Mouse (Mus musculus) kidney, adult 11 months (tissue): ENCODE data around the gene Tnrc6a.
A peak's percentile ranks its signal among the peaks of the same experiment; 100 is the strongest.

Experiments
- DNase-seq: peaks from one replicate; pipeline ENCODE4 v3.0.0; 2022

The Tnrc6a gene

GRCm38 (mm10) chr7:123126056-123126455, 2.4 kb downstream of the Tnrc6a start:
- DNase-seq = no peak

DNA sequence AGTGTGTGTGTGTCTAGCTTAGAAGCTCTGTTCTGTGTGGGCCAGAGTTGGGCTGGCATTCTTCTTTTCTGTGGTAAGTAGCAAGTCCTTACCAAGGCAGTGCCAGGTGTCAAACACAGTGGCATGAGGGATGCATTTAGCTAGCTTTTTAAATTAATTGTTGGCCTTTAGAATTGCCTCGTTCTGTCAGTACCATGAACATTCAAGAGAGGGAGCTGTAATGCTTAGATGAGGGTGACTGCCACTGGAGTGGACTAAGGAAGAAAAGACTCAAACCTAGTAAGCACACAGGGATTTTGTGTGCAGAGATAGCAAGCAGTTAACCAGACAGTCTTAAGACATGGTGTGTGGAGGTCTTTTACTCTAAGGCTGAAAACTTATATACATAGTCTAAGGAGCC, 3.6 kb downstream of the Tnrc6a start:
- no peak for DNase-seq

DNA sequence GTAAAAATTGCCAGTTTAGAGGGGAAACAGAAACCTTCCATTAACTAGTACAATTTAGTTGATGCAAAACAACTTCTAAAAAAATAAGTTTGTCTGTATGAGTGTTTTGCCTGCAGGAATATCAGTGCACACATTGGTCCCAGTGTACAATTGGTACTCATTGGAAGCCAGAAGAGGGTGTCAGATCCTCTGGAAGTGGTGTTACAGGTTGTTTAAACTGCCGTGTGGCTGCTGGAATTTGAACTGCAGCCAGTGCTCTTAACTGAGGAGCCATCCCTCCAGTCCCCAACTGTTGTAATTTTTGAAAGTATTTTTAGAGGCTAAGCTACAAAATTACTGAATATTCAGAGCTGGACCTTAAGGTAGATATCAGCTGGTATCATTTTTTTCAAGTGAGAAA, 4.3 kb downstream of the Tnrc6a start:
- no peak for DNase-seq

DNA sequence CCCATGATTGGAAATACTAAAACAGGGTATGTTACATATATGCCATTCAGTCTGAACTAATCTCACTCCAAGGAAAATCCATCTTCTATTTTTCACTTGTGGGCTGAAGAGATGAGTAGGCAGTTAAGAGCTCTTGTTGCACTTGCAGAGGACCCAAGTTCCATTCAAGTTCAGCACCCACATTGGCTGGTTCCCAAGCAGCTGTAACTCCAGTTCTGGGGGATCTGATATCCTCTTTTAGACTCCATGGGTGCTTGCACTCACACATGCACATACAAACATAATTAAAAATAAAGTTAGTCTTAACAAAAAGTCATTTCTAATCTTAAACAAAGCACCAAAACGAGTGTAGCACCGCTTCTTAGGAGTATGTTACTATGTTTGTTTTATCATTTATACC, 5.4 kb downstream of the Tnrc6a start:
- no peak for DNase-seq

DNA sequence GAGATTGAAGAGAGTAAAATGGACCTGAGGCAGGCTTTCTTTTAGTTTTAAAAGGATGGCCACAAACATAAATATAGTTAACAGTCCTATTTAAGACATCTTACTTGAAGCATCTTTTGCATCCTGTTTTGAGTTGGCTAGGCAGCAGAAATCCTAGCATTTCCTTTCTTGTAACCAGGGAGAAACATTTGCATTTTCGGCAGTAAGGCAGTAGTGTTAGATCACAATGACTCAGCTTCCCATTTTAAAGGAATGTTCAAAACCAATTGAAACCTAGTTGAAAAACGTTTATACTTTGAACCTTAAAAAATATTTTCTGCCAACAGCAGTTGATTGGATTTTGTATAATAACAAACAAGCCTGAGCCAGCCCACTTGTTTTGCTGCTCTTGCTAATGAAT, 6.5 kb downstream of the Tnrc6a start:
- DNase-seq = no peak

- no peak for DNase-seq
Measured at GRCm38 (mm10) chr7:123132401-123132800, 8.7 kb downstream of the Tnrc6a start.

DNA sequence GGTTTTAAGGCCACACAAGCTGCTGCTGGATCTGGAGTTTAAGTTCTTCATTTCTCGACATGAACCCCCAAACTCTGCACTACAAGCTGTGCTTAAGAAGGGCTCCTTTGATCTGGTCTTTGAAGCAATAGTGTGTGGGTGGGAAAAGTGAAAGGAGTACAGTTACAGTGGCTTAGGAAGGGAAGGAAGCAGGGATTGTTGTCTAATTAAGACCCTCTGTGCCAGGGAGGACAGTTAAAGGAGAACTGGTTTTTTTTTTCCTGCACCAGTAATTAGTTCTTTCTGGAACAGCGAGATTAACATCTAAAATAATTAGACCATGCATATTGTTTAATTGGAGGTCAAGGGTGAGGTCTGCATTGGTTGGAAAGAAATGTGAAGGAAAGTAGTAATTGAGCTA, 11.2 kb downstream of the Tnrc6a start:
- no peak for DNase-seq

DNA sequence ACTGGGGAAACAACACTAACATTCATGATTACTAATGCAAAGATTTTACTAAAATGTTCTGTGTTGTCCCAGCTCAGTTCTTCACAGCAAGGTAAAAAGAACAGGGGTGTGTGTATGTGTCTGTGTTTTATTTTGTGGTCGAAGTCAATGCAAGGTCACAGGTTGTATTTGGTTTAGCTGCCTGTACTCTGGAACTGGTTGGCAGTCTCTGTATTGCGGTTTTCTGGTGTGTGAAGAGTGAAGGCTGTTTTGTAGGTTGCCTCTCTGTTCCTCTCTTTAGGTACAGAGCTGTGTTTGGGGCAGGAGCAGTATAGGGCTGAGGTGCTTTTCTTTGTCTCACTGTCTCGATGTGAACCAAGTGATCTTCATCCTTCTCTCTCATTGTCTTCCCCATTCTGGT, 12.0 kb downstream of the Tnrc6a start:
- DNase-seq = no peak

- DNase-seq = no peak
Measured at GRCm38 (mm10) chr7:123138001-123138400, 14.3 kb downstream of the Tnrc6a start.

DNA sequence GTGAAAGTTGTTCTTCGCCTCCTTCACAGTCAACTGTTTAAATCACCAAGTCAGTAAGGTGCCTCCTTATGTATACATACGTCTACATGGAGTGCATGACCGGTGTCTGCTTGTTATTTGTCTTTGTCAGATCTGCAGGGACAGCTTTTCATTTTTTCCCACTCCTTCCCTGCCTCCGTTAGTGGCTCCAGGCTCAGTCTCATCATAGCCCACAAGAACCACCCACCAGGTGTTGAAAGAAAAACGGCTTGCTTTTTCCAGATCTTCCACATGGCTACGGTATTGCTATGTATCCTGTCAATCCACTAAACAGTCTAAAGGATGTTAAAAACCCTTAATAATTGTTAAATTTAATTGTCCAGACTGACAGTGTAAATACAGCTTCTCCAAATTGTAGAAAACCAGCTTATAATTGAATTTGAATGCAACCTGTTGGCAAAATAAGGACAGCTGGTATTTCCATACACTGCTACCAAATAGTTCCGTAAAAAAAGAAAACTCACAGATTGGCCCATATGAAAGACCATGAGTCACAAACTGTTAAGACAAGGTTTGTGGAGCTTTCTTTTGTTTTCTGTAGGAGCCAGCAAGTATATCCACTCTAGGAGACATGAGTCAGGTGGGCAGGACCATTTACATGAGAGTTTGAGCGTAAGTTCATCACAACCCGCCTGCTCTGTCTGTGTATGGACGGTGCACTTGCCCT, 22.6 kb downstream of the Tnrc6a start:
- no peak for DNase-seq

DNA sequence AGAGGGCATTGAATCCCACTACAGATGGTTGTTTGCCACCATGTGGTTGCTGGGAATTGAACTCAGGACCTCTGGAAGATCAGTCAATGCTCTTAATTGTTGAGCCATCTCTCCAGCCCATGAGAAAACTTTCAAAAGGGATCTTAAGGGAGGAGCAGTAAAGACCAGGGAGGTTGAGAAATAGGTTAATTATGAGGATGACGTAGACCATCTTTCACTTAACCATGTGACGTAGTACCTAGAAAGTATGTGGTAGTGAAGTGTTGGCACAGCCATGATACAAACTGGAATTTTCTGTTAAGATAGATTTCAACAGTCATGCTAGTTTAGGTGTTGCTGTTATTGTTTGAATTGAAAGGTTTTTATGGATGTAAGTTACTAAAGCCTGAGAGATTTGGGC, 24.1 kb downstream of the Tnrc6a start:
- no peak for DNase-seq

- DNase-seq = no peak
Measured at GRCm38 (mm10) chr7:123148935-123149334, 25.2 kb downstream of the Tnrc6a start.

DNA sequence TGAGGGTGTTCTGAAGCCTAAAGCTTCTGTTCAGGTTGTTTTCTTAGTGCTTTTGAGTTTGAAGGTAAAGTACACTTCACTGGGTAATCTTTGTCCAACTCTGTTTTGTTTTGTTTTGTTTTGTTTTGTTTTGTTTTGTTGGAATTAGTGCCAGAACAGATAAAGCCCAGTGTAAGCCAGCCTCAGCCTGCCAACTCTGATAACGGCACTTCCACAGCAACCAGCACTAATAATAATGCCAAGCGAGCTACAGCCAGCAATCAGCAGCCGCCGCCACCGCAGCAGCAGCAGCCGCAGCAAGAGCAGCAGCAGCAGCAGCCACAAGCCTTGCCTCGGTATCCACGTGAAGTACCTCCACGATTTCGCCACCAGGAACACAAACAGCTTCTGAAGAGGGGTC, 38.7 kb downstream of the Tnrc6a start:
- no peak for DNase-seq

- DNase-seq = peak; percentile 26
Measured at GRCm38 (mm10) chr7:123167436-123167835, 43.8 kb downstream of the Tnrc6a start.

- no peak for DNase-seq
Measured at GRCm38 (mm10) chr7:123169618-123170017, 45.9 kb downstream of the Tnrc6a start.

GRCm38 (mm10) chr7:123172101-123172500, 48.4 kb downstream of the Tnrc6a start:
- no peak for DNase-seq

GRCm38 (mm10) chr7:123177215-123177614, 53.5 kb downstream of the Tnrc6a start:
- no peak for DNase-seq

DNA sequence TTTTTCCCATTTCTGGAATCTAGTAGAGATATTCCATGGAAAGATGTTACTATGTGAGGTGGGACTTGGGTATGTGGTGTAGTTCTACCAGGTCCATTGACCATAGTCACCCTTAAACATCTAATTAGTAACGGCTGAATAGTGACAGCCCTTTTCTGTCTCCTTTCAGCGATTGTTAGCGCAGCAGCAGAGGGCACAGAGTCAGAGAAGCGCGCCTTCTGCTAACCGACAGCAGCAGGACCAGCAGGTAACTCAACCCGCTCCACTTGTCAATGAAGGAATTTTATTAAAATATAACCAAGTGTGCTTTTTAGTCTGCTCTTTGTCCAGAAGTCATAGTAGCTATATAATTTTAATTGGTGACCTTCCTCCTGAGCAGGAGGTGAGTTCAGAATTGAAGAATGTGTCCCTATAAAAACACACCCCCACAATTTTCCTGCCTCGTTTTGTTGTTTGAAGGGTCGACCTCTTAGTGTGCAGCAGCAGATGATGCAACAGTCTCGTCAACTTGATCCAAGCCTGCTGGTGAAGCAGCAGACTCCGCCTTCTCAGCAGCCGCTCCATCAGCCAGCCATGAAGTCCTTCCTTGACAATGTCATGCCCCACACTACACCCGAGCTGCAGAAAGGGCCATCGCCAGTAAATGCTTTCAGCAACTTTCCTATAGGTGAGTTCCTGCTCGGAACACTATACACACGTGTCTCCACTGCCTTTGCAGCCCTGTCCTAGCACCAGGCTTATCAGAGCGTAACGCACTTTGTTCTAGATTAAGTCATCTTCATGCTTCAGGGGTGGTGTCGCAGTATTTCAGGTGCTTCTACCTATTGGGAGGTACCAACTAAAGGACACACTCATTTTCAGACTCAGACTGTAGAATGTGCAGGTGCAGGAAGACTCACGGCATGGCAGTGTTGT, 58.4 kb downstream of the Tnrc6a start:
- peak; percentile 63 for DNase-seq

DNA sequence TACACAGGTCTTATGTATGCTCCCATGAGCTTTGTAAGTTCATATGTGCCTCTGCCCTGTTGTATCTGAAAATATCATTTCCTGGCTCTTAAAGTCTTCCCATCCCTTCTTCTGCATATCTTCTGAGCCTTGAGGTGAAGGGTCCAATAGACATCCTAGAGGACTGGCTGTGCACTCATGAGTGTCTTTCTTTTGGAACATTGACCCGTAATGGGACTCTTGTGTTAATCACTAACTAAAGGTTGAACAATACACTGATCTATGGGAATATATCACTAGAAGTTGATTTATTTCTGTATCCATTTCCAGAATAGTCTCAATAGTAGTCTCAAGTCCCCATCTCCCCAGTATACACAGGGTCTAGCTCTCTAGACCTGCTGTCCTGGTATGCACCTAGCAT, 61.2 kb downstream of the Tnrc6a start:
- DNase-seq = peak; percentile 58

DNA sequence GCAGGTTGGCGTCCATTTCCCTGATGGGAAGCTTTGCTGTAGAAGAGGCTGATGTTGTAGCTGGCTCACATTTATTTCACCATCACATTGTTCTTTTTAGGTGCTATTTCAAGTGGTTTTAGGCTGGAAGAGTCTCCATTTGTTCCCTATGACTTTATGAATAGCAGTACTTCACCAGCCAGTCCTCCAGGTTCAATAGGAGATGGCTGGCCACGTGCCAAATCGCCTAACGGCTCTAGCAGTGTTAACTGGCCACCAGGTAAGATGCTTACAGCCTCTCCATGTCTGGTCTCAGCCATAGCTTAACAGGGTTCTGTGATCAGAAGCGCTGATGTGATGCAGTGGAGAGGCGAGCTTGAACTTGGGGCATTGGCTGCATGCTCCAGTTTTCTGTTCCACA, 62.8 kb downstream of the Tnrc6a start:
- no peak for DNase-seq

GRCm38 (mm10) chr7:123187246-123187645, 63.6 kb downstream of the Tnrc6a start:
- DNase-seq = no peak

- DNase-seq = no peak
Measured at GRCm38 (mm10) chr7:123188462-123188861, 64.8 kb downstream of the Tnrc6a start.

DNA sequence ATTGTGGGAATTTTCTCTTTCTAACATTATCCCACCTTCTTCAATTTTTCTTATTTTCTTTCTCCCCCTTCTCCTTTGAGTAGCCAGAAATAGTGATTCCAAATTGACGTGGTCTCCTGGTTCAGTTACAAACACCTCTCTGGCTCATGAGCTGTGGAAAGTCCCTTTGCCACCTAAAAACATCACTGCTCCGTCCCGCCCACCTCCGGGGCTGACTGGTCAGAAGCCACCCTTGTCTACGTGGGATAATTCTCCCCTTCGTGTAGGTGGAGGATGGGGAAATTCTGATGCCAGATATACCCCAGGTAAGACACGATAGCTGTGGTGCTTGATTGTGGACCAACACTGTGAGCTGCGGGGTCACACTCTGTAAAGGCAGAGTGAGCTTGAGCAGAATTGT, 66.1 kb downstream of the Tnrc6a start:
- DNase-seq = no peak

GRCm38 (mm10) chr7:123191731-123192130, 68.0 kb downstream of the Tnrc6a start:
- DNase-seq = no peak
